Mouse (Mus musculus): ENCODE results near the gene Dgkb. TPM values are rescaled to one million over a fixed set of nuclear protein-coding genes. Genes with fewer than 3 reads are reported as not detected.

Gene Dgkb
- polyA plus RNA-seq, 1 experiment: not detected

DNA sequence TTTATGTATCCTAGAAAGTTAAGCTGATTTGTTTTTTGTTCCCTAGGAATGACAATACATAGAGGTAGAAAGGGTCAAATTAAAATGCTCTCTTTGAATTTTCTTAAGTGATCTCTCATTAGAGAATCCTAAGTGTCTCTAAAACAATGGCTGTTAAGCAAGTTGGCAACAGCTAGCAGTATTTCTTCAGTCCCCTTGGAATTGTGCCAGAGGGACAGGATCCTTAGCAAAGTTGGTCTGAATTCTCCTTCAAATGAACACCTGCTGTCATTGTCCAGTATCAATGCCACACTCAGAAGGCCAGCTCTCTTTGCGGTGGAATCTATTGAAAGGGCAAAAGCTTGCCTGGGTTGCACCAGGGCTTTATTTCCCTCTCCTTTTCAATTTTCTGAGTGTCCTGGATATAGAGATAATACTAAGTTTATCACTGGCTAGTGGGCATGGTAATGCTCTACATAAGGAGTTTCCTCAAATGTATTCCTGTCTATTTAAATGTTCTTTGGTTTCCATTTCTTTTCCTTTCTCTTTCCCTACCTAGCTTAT lies 510.3 kb downstream of the Dgkb start:
- Histone ChIP-seq H3K79me2 (ENCODE audit: control insufficient read depth, insufficient read depth) (no peaks in the 10 kb centered on the region), H3K36me3 (ENCODE audit: control insufficient read depth, insufficient read depth) (no peaks in the 10 kb centered on the region), H3K4me2 (ENCODE audit: low read depth) (no peak overlapping the region), H3K4me3 (no peak overlapping the region), H3K27me3 (ENCODE audit: control insufficient read depth, insufficient read depth, insufficient read length) (no peaks in the 10 kb centered on the region), H3ac (ENCODE audit: control insufficient read depth, insufficient read length) (no peak overlapping the region)
- TF ChIP-seq CEBPB (IDR thresholded peaks at IDR 0.05; ENCODE audit: insufficient read depth, poor library complexity, severe bottlenecking) (no peak), SRF (IDR thresholded peaks at IDR 0.05; ENCODE audit: control insufficient read depth, insufficient read length, low read depth) (no peak), E2F4 (IDR thresholded peaks at IDR 0.05; ENCODE audit: insufficient read depth) (no peak), POLR2A (IDR thresholded peaks at IDR 0.05; ENCODE audit: insufficient read length, low read depth) (no peak), MAX (IDR thresholded peaks at IDR 0.05; ENCODE audit: low read depth) (no peak), TCF3 (IDR thresholded peaks at IDR 0.05; ENCODE audit: insufficient read length, low read depth) (no peak), MYOG (IDR thresholded peaks at IDR 0.05; ENCODE audit: control insufficient read depth in 1 of 3, insufficient read depth in 1 of 3, insufficient read length in 2 of 3, low read depth in 2 of 3) (no peak), MYOD1 (IDR thresholded peaks at IDR 0.05; ENCODE audit: control insufficient read depth in 1 of 3, insufficient read length in 2 of 3, low read depth in 2 of 3) (no peak)

GRCm38 (mm10) chr12:38328779-38329178 lies 511.3 kb downstream of the Dgkb start:
- H3K79me2 ChIP-seq (ENCODE audit: control insufficient read depth, insufficient read depth): no peaks in the 10 kb centered on the region
- no peaks in the 10 kb centered on the region for H3K27me3 ChIP-seq (ENCODE audit: control insufficient read depth, insufficient read depth, insufficient read length)
- H3K36me3 ChIP-seq (ENCODE audit: control insufficient read depth, insufficient read depth): no peaks in the 10 kb centered on the region
- H3K4me3 ChIP-seq: no peak overlapping the region
- TF ChIP-seq MYOG (IDR thresholded peaks at IDR 0.05; ENCODE audit: control insufficient read depth in 1 of 3, insufficient read depth in 1 of 3, insufficient read length in 2 of 3, low read depth in 2 of 3): no peak
- TF ChIP-seq REST (IDR thresholded peaks at IDR 0.05; ENCODE audit: insufficient read depth, insufficient read length): no peak
- no peak for TF ChIP-seq POLR2AphosphoS2 (IDR thresholded peaks at IDR 0.05; ENCODE audit: insufficient read length, low read depth)
- no peak for TF ChIP-seq E2F4 (IDR thresholded peaks at IDR 0.05; ENCODE audit: insufficient read depth)
- TF ChIP-seq MAX (IDR thresholded peaks at IDR 0.05; ENCODE audit: low read depth): no peak
- TF ChIP-seq POLR2A (IDR thresholded peaks at IDR 0.05; ENCODE audit: insufficient read length, low read depth): no peak
- no peak for TF ChIP-seq TCF3 (IDR thresholded peaks at IDR 0.05; ENCODE audit: insufficient read length, low read depth)
- no peak for TF ChIP-seq SRF (IDR thresholded peaks at IDR 0.05; ENCODE audit: control insufficient read depth, insufficient read length, low read depth)
- no peak for TF ChIP-seq USF1 (IDR thresholded peaks at IDR 0.05; ENCODE audit: low read depth)
- TF ChIP-seq MYOD1 (IDR thresholded peaks at IDR 0.05; ENCODE audit: control insufficient read depth in 1 of 3, insufficient read length in 2 of 3, low read depth in 2 of 3): no peak
- no peak for TF ChIP-seq TCF12 (IDR thresholded peaks at IDR 0.05; ENCODE audit: insufficient read depth, poor library complexity, severe bottlenecking)
- no peak overlapping the region for H3ac ChIP-seq (ENCODE audit: control insufficient read depth, insufficient read length)
- no peak overlapping the region for H3K4me2 ChIP-seq (ENCODE audit: low read depth)

DNA sequence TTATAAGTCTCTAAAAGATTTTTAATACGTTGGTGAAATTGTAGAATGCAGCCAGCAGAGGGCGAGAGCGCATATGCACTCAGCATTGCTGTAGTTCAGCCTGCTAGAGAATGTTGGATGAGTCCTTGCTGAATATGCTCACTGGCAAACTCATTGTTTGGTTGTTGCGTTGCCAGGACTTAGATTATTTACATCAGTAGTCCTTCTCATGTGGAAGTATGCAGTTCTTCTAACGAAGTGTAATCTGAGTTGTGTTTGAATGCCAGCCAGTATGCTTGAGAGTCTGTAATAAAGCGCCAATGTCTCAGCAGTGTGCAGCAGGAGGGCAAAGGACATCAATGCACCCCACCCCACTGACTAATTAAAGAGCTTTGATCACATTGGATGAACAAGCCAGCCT lies 525.1 kb downstream of the Dgkb start:
- Histone ChIP-seq H3K4me3 (no peak overlapping the region), H3K27me3 (ENCODE audit: control insufficient read depth, insufficient read depth, insufficient read length) (no peaks in the 10 kb centered on the region), H3ac (ENCODE audit: control insufficient read depth, insufficient read length) (no peak overlapping the region), H3K36me3 (ENCODE audit: control insufficient read depth, insufficient read depth) (no peaks in the 10 kb centered on the region), H3K79me2 (ENCODE audit: control insufficient read depth, insufficient read depth) (no peaks in the 10 kb centered on the region), H3K4me2 (ENCODE audit: low read depth) (no peak overlapping the region)
- TF ChIP-seq E2F4 (IDR thresholded peaks at IDR 0.05; ENCODE audit: insufficient read depth) (no peak), REST (IDR thresholded peaks at IDR 0.05; ENCODE audit: insufficient read depth, insufficient read length) (no peak), USF1 (IDR thresholded peaks at IDR 0.05; ENCODE audit: low read depth) (no peak), POLR2AphosphoS2 (IDR thresholded peaks at IDR 0.05; ENCODE audit: insufficient read length, low read depth) (no peak), MYOG (IDR thresholded peaks at IDR 0.05; ENCODE audit: control insufficient read depth in 1 of 3, insufficient read depth in 1 of 3, insufficient read length in 2 of 3, low read depth in 2 of 3) (no peak), TCF3 (IDR thresholded peaks at IDR 0.05; ENCODE audit: insufficient read length, low read depth) (no peak), TCF12 (IDR thresholded peaks at IDR 0.05; ENCODE audit: insufficient read depth, poor library complexity, severe bottlenecking) (no peak), POLR2A (IDR thresholded peaks at IDR 0.05; ENCODE audit: insufficient read length, low read depth) (no peak), SRF (IDR thresholded peaks at IDR 0.05; ENCODE audit: control insufficient read depth, insufficient read length, low read depth) (no peak), CEBPB (IDR thresholded peaks at IDR 0.05; ENCODE audit: insufficient read depth, poor library complexity, severe bottlenecking) (no peak), MYOD1 (IDR thresholded peaks at IDR 0.05; ENCODE audit: control insufficient read depth in 1 of 3, insufficient read length in 2 of 3, low read depth in 2 of 3) (no peak)

DNA sequence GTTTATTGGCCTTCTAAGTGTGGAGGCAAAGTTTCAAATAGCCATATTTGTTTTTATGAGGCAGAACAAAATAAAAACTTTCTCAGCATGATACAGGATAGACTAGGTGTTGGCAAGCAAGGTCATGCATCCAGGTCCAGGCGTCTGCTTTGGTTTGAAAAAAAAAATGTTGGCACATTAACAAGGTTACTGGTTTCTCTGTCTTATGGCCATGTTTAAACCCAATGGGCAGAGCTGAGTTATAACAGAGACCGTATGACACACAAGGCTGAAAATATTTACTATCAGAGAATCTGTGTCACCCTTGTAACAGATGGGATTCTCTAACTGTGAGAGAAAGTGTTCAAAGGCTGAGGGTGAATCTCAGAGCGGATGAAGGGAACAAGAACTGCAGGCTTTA lies 535.0 kb downstream of the Dgkb start:
- no peak overlapping the region for H3K4me3 ChIP-seq
- no peaks in the 10 kb centered on the region for H3K27me3 ChIP-seq (ENCODE audit: control insufficient read depth, insufficient read depth, insufficient read length)
- TF ChIP-seq TCF12 (IDR thresholded peaks at IDR 0.05; ENCODE audit: insufficient read depth, poor library complexity, severe bottlenecking) (no peak), MYOD1 (IDR thresholded peaks at IDR 0.05; ENCODE audit: control insufficient read depth in 1 of 3, insufficient read length in 2 of 3, low read depth in 2 of 3) (no peak), USF1 (IDR thresholded peaks at IDR 0.05; ENCODE audit: low read depth) (no peak), REST (IDR thresholded peaks at IDR 0.05; ENCODE audit: insufficient read depth, insufficient read length) (no peak), CEBPB (IDR thresholded peaks at IDR 0.05; ENCODE audit: insufficient read depth, poor library complexity, severe bottlenecking) (no peak), E2F4 (IDR thresholded peaks at IDR 0.05; ENCODE audit: insufficient read depth) (no peak)
- no peaks in the 10 kb centered on the region for H3K79me2 ChIP-seq (ENCODE audit: control insufficient read depth, insufficient read depth)
- no peak overlapping the region for H3K4me2 ChIP-seq (ENCODE audit: low read depth)
- H3K36me3 ChIP-seq (ENCODE audit: control insufficient read depth, insufficient read depth): no peaks in the 10 kb centered on the region
- H3ac ChIP-seq (ENCODE audit: control insufficient read depth, insufficient read length): no peak overlapping the region

GRCm38 (mm10) chr12:38356386-38356785 lies 538.9 kb downstream of the Dgkb start:
- H3K27me3 ChIP-seq (ENCODE audit: control insufficient read depth, insufficient read depth, insufficient read length): no peaks in the 10 kb centered on the region
- no peaks in the 10 kb centered on the region for H3K79me2 ChIP-seq (ENCODE audit: control insufficient read depth, insufficient read depth)
- H3K4me3 ChIP-seq: no peak overlapping the region
- H3ac ChIP-seq (ENCODE audit: control insufficient read depth, insufficient read length): no peak overlapping the region
- no peak overlapping the region for H3K4me2 ChIP-seq (ENCODE audit: low read depth)
- no peaks in the 10 kb centered on the region for H3K36me3 ChIP-seq (ENCODE audit: control insufficient read depth, insufficient read depth)
- TF ChIP-seq MYOD1 (IDR thresholded peaks at IDR 0.05; ENCODE audit: control insufficient read depth in 1 of 3, insufficient read length in 2 of 3, low read depth in 2 of 3) (no peak), TCF3 (IDR thresholded peaks at IDR 0.05; ENCODE audit: insufficient read length, low read depth) (no peak), REST (IDR thresholded peaks at IDR 0.05; ENCODE audit: insufficient read depth, insufficient read length) (no peak), CEBPB (IDR thresholded peaks at IDR 0.05; ENCODE audit: insufficient read depth, poor library complexity, severe bottlenecking) (no peak), MYOG (IDR thresholded peaks at IDR 0.05; ENCODE audit: control insufficient read depth in 1 of 3, insufficient read depth in 1 of 3, insufficient read length in 2 of 3, low read depth in 2 of 3) (no peak), POLR2A (IDR thresholded peaks at IDR 0.05; ENCODE audit: insufficient read length, low read depth) (no peak), SRF (IDR thresholded peaks at IDR 0.05; ENCODE audit: control insufficient read depth, insufficient read length, low read depth) (no peak), USF1 (IDR thresholded peaks at IDR 0.05; ENCODE audit: low read depth) (no peak), MAX (IDR thresholded peaks at IDR 0.05; ENCODE audit: low read depth) (no peak), POLR2AphosphoS2 (IDR thresholded peaks at IDR 0.05; ENCODE audit: insufficient read length, low read depth) (no peak), TCF12 (IDR thresholded peaks at IDR 0.05; ENCODE audit: insufficient read depth, poor library complexity, severe bottlenecking) (no peak), E2F4 (IDR thresholded peaks at IDR 0.05; ENCODE audit: insufficient read depth) (no peak)
